Mouse (Mus musculus) urinary bladder, adult 2 months (tissue): ENCODE measurements around the gene Rps6kb2. TPM values are rescaled to one million over a fixed set of nuclear protein-coding genes. Genes with fewer than 3 reads are reported as not detected.

Experiments used
- DNase-seq: peaks from one replicate; pipeline ENCODE4 v3.0.0; 2022; ENCODE audit warnings: low spot score
- polyA plus RNA-seq: library from polyadenylated mRNA; depleted of rRNA; stranded (reverse); fragments of >200 nt; gene quantifications from 2 replicates; pipeline ENCODE4 v1.2.3, GENCODE M21; 2012

Gene Rps6kb2
- polyA plus RNA-seq, 1 experiment: 51.9 TPM

DNA sequence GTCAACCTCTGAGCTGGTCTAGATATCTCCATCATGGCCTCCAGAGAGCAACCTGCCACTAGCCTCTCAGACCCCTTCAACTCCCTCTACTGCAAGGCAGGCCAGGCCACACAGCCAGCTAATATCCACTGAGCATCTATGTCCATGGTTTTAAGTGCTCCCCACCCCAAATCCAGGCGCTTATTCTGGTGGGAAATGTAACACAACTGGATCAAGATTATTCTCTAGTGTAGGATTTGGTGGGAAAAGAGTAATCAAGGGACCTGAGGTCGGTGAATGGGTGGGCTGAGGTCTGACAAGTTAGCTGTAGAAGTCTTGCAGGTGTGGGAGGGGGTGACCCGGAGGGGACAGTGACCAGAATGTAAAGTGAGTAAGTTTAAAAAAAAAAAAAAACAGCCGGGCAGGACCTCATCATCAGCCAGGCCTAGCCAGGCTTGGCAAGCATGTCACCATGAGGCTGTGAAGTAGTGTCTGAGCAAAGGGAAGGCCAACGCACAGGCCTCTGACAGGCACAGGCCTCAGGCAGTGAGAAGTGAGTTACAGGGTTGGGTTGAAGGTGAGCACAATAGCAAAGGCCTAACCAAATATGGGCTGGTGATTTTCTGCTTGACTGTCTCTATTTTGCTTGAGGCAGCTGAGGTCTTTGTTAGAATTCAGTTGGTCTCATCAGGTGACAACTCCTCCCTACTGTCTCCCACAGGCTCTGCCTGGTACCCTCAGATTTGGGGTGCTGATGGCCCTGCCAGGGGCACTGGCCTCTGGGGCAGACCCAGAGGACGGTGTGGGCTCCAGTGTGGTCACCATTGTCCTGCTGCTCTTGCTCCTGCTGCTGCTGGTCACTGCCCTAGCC lies 7.7 kb downstream of the Rps6kb2 start:
- no peak for DNase-seq

DNA sequence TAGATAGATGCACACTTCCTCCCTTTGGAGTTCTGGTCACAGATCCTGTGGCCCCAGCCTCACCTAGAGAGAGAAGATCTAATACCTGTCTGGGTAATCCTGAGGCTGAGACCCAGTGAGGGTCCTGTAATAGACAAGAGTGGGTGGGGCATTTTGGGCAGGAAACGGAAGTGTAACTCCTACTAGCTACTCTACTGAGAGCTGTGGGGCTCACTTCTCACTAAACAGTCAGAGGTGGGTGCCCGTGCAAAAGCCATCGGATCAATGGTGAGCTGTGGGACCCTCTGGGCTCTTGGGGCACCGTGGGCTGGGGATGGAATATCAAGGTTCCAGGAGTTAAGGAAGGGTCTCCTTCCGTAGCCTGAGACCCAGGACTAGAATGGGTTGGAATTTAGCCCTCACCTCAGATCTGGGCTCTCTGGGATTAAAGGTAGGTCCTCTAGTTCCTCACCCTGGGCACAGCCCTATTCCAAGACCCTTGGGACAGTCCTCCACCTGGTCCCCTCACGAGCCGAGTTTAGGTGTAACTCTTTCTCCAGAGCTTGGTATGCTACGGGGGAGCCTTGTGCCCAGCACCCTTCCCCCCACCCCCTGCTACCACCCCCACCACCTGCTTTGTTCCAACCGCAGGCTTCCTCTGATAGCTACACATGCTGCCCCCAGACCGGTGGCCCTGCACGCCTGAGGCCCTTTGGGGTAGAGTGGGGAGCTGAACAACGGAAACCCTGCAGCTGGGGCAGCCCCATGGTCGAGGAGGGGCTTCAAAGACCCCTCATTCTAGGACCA lies 8.5 kb downstream of the Rps6kb2 start:
- no peak for DNase-seq

DNA sequence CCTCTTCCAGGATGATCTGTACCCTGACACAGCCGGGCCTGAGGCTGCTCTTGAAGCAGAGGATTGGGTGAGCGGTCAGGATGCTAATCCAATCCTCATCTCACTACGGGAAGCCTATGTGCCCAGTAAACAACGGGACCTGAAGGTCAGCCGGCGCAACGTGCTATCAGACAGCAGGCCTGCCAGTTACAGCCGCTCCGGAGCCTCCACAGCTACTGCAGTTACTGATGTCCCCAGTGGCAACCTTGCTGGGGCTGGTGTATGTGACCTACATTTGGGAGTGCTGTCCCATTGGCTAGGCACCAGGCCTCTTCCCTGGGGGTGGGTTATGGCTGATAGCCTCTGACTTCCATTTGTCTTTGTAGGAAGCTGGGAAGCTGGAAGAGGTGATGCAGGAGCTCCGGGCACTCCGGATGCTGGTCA lies 9.9 kb downstream of the Rps6kb2 start, which contains the start of gene Ptprcap:
Ptprcap (plus strand) TSS at position 373 of the 423 bp plus-strand sequence.
- no peak for DNase-seq

DNA sequence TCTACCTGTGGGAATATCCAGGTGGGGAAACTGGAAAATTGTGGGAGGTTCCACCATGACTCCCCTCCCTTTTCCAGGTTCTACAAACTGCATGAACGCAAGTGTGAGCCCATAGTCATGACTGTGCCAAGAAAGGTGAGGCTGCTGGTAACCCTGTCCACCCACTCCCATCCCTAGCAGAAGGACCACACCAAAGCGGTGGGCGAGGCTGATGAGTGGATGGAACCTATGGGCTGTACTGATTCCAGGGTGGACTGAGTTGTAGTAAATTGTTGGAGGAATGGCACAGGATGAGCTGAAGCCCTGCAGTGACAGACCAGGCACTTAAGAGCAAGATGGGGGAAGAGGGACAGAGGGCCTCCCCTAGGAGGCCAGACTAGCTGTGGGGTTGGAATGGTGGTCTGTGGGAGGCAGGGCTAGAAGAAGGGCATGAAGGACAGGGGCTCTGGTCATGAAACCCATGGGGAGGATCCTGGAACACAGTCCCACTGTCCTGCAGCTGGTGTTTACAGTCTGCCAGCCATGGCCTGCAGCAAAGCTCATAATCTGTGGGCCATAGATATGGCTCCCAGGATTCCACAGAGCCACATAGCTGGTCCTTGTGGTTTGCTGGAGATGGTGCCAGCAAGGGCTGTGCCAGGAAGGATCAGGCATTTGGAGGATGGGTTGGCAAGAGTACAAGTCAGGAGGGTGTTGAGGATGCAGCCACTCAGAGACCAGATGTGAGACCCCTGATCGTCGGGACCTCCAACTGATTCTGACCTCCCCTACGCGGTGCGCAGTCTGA lies 10.5 kb downstream of the Rps6kb2 start:
- DNase-seq: no peak

DNA sequence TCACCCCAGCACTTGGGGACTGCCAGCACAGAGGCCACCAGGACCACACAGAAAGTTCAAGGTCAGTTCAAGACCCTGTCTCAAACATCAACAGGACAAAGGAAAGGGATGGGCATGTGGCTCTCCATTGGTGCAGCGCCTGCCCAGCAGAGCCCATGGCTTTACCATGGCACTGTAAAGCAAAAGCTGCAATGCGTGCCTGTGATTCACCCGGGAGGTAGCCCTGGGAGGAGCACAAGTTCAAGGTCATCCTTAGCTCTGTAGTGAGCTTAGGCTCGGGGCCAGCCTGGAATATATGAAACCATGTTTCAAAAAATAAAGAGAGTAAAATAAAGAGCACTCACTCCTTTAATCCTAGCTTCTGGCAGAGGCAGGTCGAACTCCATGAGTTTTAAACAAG lies 11.3 kb downstream of the Rps6kb2 start:
- no peak for DNase-seq

DNA sequence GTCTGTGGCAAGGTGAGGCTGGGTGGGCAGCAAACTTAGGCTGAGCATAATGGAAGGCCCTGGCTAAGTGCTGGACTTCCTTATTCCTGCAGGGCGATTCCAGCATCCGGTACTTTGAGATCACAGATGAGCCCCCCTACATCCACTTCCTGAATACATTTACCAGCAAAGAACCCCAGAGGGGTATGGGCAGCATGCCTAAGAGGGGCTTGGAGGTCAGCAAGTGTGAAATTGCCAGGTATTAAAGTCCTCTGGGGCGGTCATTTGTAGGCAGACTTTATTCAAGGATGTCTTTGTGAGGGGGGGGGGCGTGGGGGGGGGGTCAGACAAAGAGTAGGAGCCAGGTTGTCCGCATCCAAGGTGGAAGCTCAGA lies 11.7 kb downstream of the Rps6kb2 start:
- no peak for DNase-seq

DNA sequence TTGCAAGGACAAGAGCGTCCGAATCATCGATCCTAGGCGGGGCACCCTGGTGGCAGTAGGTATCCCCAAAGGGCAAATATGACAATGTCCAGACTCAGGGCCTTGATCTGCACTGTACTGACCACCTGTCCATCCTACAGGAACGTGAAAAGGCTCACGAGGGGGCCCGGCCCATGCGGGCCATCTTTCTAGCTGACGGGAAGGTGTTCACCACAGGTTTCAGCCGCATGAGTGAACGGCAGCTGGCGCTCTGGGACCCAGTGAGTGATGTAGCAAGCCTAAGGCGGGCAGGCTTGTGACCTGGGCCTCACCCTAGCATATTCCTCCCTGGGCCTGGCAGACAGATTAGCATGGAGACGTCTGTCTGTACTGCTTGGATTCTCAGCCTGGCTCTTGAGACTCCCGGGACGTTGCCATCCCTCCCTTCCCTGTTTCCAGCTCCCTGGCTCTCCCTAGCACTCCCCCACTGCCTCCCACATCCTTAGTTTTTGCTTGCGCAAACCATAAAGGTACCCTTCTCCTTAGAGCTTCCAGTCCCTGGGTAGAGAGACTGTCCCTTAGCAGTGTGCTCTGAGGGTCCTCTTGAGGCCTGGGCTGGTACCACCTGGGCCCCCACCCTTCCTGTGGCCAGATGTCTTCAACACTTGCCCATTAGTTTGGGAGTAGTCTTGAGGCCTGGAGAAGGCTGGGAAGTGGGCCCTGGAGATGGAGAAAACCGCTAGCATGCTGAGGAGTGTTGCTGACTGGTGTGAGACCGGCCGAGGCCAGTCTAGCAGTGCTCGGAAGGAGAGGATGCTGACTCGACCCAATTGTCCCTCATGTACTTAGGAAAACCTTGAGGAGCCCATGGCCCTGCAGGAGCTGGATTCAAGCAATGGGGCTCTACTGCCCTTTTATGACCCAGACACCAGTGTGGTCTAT lies 12.3 kb downstream of the Rps6kb2 start:
- DNase-seq: no peak

DNA sequence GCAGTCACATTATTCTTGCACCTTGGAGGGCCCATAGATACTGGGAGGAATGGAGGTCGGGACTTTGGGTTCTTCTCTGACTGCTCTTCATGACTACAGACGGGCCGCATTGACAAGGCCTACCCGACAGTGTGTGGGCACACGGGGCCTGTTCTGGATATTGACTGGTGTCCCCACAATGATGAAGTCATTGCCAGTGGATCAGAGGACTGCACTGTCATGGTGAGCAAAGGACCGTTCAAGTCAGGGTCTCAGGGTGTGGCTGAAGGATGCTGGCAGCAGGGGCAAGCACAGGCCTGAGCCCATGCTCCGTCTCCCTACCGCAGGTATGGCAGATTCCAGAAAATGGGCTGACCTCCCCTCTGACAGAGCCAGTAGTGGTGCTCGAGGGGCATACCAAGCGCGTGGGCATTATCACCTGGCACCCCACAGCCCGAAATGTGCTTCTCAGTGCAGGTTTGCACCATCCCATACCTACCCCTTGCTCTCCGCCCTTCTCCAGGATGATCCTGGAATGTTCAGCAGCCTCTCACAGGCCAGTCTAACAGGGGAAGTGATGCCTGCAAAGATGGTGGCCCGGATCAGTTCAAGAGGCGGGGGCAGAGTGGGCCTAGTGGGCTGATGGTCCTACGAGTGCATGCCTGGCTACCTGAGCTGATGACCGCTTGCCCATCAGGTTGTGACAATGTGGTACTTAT lies 13.2 kb downstream of the Rps6kb2 start:
- no peak for DNase-seq

DNA sequence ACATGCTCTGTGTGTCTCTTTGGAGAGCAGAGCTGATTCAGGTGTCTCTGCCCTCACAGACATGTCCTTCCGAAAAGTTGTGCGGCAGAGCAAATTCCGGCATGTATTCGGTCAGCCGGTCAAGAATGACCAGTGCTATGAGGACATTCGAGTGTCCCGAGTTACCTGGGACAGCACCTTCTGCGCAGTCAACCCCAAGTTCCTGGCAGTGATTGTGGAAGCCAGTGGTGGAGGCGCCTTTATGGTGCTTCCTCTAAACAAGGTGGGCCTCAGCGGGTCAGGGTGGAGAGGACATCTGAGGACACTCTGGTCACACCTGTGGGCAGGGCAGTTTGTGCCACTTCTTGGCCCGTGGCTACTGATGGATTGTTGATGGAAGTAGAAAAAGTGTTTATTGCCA lies 13.9 kb downstream of the Rps6kb2 start:
- DNase-seq: no peak

DNA sequence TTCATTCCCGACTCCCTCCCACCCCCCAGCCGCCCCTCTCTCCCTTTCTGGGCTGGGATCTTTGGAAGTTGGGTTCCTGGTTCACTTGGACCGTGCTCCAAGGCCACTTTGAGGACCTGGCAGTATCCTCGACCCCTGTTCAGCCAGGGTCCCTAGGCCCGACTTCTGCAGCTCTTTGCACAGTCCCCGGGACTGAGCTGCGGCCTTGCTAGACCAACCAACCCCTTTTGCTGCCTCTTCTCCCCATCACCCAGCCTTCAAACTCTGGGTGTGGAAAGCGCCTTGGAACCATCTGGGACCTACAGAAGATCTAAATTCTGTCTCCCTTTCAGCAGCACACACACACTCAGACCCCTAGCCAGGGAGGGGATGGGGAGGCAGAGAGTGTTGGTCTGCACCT lies 14.3 kb downstream of the Rps6kb2 start:
- no peak for DNase-seq

DNA sequence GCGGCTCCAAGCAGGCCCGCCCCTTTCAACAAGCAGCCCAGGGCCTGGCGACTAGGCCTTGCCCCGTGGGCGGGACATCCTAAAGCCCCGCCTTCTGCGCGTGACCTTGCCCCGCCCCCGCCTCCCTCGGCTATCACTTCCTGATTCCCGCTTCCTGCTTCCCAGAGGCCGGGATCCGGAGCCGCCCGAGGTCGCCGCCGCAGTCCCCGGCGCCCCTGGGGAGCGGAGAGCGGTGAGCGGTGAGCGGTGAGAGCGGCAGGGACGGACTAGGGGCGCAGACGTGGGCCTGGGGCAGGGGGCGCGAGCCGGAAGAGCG lies 14.7 kb downstream of the Rps6kb2 start, which contains the start of gene Coro1b:
Coro1b (plus strand) TSS at position 129 of the 316 bp plus-strand sequence.
- DNase-seq: peak; percentile 92

DNA sequence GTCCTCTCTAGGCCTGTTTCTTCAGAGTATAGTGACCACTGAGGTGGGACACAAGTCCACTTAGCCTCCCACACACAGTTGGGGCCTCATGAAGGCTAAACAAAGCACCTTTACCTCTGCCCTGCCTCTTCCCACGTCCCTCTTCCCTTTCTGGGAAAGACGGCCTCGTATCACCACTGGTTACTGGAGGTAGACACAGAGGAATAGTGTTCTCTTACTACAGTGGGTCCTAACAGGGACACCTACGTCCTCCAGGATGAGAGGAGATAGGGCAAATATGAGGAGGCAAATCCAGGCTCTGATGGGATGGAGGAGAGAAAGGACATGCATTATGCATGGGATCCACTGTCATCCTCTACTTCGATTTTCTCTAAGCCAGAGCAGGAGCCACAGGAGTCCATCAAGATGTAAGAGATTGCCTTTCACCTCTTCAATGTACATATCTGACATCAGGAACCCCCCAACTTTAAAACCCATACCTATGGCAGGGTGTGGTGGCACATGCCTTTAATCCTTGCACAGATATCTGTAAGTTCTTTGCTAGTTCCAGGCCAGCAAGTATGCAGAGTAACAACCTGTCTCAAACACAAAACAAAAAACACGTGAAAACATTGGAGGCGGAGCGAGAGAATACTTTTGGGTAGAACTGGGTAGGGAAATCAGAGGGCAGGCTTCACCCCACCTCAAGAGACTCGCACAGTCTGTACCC lies 15.2 kb downstream of the Rps6kb2 start:
- DNase-seq: no peak

DNA sequence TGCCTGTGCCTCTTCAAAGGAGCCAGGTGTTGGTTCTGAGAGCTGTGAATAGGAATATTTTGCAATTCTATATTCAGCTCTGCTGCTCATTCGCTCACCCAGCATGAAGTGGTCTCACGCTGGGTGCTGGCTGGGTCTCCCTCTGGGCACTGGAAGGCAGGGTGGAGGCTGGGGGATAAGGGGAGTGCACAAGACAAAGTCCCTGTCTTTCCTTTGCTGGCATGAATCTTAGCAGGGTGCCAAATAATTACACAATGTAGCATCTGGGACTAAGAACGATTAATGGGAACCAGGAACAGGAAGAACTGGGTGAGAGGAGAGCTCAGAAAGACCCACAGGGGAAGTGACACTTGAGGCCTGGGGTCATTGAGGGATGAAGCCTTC lies 16.1 kb downstream of the Rps6kb2 start:
- no peak for DNase-seq

DNA sequence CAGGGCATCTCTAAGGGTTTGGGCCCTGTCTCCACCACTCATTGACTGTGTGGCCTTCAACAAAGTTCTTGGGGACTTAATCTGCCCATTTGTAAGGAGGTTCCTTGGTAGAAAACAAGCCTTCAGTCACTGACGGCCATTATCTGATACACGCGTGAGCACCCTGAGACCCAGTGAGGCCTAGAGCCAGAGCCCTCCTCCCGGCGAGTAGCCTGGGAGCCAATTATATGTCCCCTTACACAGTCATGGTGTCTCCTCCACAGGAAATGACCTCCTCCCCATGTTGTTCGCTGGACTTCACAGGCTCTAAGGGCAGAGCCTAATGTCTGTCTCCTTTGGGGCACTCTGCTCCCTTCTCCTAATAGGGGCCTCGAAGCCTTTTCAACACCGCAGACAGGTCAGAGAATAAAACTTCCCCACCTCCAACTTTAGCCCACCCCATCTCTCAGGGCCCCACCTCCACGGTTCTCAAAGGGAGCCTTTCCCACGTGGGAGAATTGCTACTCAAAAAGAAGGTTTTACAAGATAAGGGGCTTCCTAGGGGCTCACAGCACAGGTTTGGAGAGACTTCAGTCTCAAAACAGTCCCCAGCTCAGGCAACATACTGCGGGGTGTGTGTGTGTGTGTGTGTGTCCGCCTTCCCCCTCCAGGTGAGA lies 16.7 kb downstream of the Rps6kb2 start:
- DNase-seq: no peak

DNA sequence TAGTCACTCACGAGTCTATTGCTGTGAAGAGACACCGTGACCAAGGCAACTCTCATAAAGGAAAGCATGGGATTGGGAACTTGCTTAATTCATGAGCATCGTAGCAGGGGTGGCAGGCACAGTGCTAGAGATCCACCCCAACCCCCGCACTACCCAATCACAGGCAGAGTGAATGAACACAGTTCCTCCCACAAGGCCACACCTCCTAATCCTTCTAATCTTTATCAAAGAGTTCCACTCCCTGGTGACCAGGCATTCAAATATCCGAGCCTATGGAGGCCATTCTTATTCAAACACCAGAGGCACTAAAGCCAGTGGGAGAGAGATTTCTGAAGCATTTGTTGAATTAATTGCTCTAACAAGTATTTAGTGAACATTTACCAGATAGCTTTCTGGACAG lies 17.2 kb downstream of the Rps6kb2 start:
- no peak for DNase-seq

DNA sequence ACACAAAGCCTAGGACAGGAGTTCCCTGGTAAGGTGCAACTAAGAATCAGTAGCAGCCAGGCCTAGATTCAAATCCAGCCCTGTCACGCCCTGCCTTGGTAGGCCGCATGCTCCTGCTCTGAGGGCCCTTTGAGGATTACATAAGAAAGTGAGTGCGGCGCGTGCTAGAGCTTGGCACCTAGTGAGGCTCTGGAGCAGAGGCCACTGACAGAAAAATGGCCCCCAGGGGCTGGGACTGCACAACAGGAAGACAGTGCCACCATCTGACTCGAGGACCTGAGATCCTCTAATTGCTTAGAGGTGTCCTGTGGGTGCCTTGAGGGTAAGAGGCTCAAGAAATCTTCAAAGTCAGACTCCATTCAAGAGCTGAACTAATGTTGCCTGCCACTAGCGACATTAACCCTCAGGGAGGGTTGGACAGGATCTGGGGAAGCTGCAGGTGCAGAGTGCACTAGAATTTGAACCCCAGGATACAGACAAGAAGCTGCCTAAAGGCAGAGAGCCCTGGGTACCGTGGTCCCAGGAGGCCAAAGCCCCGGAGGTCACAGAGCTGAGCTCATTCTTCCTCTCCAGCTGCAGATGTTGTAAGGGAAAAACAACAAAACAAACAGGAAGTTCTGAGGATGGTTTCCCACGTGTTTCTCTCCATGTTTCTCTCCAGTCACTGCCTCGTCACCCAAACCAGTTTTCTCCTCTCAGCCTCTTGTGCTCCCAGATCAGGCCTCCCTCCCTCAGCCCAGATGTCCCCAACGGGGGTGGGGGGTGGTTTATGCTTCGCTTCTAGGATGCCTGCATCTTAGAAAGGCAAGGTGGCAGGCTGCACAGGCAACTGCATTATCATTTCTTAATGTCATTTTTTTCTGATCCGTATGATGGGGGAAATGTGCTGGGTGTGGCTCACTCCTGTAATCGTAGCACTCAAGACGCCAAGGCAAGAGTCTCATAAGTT lies 18.3 kb downstream of the Rps6kb2 start:
- DNase-seq: no peak

DNA sequence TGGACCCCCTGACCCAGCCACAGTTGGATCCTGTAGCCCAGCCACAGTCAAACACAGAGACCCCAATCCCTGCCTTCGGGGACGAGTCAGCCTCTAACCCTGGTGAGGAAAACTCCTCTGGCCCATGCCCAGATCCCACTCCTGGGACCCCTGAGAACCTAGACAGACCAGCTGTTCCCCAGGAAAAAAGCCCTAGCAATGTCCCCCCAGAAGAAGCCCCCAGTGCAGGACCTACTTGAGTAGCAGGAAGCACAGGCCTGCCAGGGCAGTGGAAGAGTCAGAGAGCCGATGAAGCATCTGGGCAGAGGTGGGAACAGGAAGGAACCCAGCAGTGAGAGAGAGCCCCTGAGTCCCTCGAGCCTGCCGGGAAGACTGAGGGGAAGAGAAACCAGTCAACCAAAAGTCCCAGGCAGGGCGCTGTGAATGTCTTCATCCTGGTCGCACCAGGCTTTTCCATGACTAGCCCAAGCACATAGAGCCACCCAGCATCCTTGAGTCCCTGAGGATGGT lies 19.3 kb downstream of the Rps6kb2 start, which contains the start of gene Cabp4:
Cabp4 (minus strand) TSS at position 275 of the 510 bp plus-strand sequence.
- no peak for DNase-seq
